Mouse (Mus musculus) heart, adult 2 months (tissue): ENCODE results near the gene Optc. TPM values are rescaled to one million over a fixed set of nuclear protein-coding genes. Genes with fewer than 3 reads are reported as not detected.

Experiments
- DNase-seq, 2 experiments: peaks; one replicate each; pipeline ENCODE4 v3.0.0; 2021
- H3K27ac ChIP-seq: fragments of 200-600 bp; 2 replicates; pipeline ENCODE4 v1.8.1; 2022
- H3K27me3 ChIP-seq: fragments of 200-500 bp; 2 replicates; pipeline ENCODE4 v1.6.1; 2012; ENCODE audit warnings: mild to moderate bottlenecking, low read length, inconsistent platforms, mixed read lengths; ENCODE audit not compliant: control insufficient read depth, insufficient read depth
- H3K36me3 ChIP-seq: fragments of 200-500 bp; 2 replicates; pipeline ENCODE4 v1.6.1; 2012; ENCODE audit warnings: low read length, inconsistent platforms; ENCODE audit not compliant: control insufficient read depth, insufficient read depth
- H3K4me1 ChIP-seq: fragments of 200-500 bp; 2 replicates; pipeline ENCODE4 v1.6.1; 2011; ENCODE audit warnings: low read length; ENCODE audit not compliant: control insufficient read depth, insufficient read depth
- H3K4me3 ChIP-seq: fragments of 200-600 bp; 2 replicates; pipeline ENCODE4 v1.8.1; 2022
- H3K79me2 ChIP-seq: fragments of 200-500 bp; replicated peaks from 2 replicates; pipeline ENCODE4 v1.6.1; 2012; ENCODE audit warnings: mild to moderate bottlenecking, inconsistent platforms, low read length, moderate library complexity, mixed read lengths; ENCODE audit not compliant: control insufficient read depth, insufficient read depth
- H3K9ac ChIP-seq: fragments of 200-500 bp; 2 replicates; pipeline ENCODE4 v1.6.1; 2012; ENCODE audit warnings: low read depth, mild to moderate bottlenecking, control low read depth, inconsistent platforms, low read length, mixed read lengths
- CTCF ChIP-seq: fragments of 200-600 bp; IDR thresholded peaks from 2 replicates; pipeline ENCODE4 v1.8.1; 2022; ENCODE audit warnings: antibody characterized with exemption, mild to moderate bottlenecking, moderate library complexity
- EP300 ChIP-seq: fragments of 200-500 bp; IDR thresholded peaks from 2 replicates; pipeline ENCODE4 v1.6.1; 2011; ENCODE audit warnings: low read depth, low read length, control low read depth; ENCODE audit not compliant: insufficient read depth
- POLR2A ChIP-seq: fragments of 200-500 bp; IDR thresholded peaks from 2 replicates; pipeline ENCODE4 v1.6.1; 2011; ENCODE audit warnings: mild to moderate bottlenecking, low read depth, low read length, control low read depth; ENCODE audit not compliant: insufficient read depth
- WGBS: fragments of 180-500 bp; shearing (Covaris S2); methylation state at CpG from one replicate; pipeline ENCODE4 v1.1.7; 2018; 5-methylcytosine and 5-hydroxymethylcytosine counted together
- intact Hi-C: fragments of 180-260 bp; cut with DNase I; formaldehyde crosslinking; loops from one replicate; pipeline ENCODE4 v1.15.1; 2025
- long read RNA-seq: library from polyadenylated mRNA; stranded (forward); transcript quantifications from one replicate; pipeline ENCODE4 v2.0.0, GENCODE M21; 2021
- polyA plus RNA-seq: library from polyadenylated mRNA; depleted of rRNA; stranded (reverse); fragments of >200 nt; gene quantifications from 2 replicates; pipeline ENCODE4 v1.2.3, GENCODE M21; 2012; rRNA removed
- total RNA-seq, 2 experiments: library from RNA; stranded (reverse); gene quantifications; 2 replicates each; pipeline ENCODE4 v1.2.3; 2021

Optc gene
- total RNA-seq (under 1 TPM; 0.34 to 0.36 TPM), polyA plus RNA-seq (1.00 and 2.4 TPM in 2 replicates)
- long read RNA-seq, result 0 reads

- Histone ChIP-seq H3K36me3 (no peaks in the 10 kb centered on the region), H3K9ac (peak within 1 kb of the TSS; percentile 42), H3K4me3 (peak within 1 kb of the TSS; percentile 32), H3K27me3 (no peaks in the 10 kb centered on the region), H3K27ac (peak within 1 kb of the TSS; percentile 54), H3K79me2 (no peaks in the 10 kb centered on the region), H3K4me1 (peaks cover 8% of the 10 kb centered on the region)
- intact Hi-C loops, result no loop called here
- TF ChIP-seq CTCF (no peak), POLR2A (no peak), EP300 (no peak)
- DNase-seq, result peak in 1 of 2 experiments; percentile 58
- WGBS, result 8% methylated on average over 30 of the region's 30 CpGs
Measured at GRCm38 (mm10) chr1:133907949-133908658, at the start of gene Optc. Optc (minus strand) TSS chr1:133907999.

GRCm38 (mm10) chr1:133954009-133954408, 46.2 kb upstream of the Optc start:
- no peak for TF ChIP-seq EP300
- no peak for TF ChIP-seq POLR2A
- TF ChIP-seq CTCF, result no peak
- intact Hi-C loops, result no loop called here
- no peaks in the 10 kb centered on the region for H3K27me3 ChIP-seq
- 35% methylated on average over 2 of the region's 2 CpGs for WGBS
- DNase-seq, result no peak
- H3K4me3 ChIP-seq, result no peak overlapping the region
- no peaks in the 10 kb centered on the region for H3K79me2 ChIP-seq
- no peaks in the 10 kb centered on the region for H3K36me3 ChIP-seq
- H3K9ac ChIP-seq, result no peak overlapping the region
- H3K4me1 ChIP-seq, result peaks cover 5% of the 10 kb centered on the region
- no peak overlapping the region for H3K27ac ChIP-seq

- TF ChIP-seq EP300 (no peak), POLR2A (no peak), CTCF (no peak)
- no peaks in the 10 kb centered on the region for H3K79me2 ChIP-seq
- no peaks in the 10 kb centered on the region for H3K36me3 ChIP-seq
- H3K27ac ChIP-seq, result no peak overlapping the region
- peak; percentile 53 to 58 for DNase-seq
- no peak overlapping the region for H3K4me3 ChIP-seq
- H3K9ac ChIP-seq, result no peak overlapping the region
- intact Hi-C loops, result no loop called here
- peaks cover 5% of the 10 kb centered on the region for H3K4me1 ChIP-seq
- H3K27me3 ChIP-seq, result no peaks in the 10 kb centered on the region
- 58% methylated on average over 9 of the region's 9 CpGs for WGBS
Measured at GRCm38 (mm10) chr1:133953261-133953742, 45.5 kb upstream of the Optc start.

GRCm38 (mm10) chr1:133951598-133951997, 43.8 kb upstream of the Optc start:
- H3K4me1 ChIP-seq, result peaks cover 5% of the 10 kb centered on the region
- no peak for TF ChIP-seq POLR2A
- no peak for TF ChIP-seq EP300
- no peak for TF ChIP-seq CTCF
- DNase-seq, result no peak
- H3K9ac ChIP-seq, result no peak overlapping the region
- 51% methylated on average over 6 of the region's 6 CpGs for WGBS
- no peak overlapping the region for H3K27ac ChIP-seq
- H3K36me3 ChIP-seq, result no peaks in the 10 kb centered on the region
- H3K79me2 ChIP-seq, result no peaks in the 10 kb centered on the region
- no peak overlapping the region for H3K4me3 ChIP-seq
- intact Hi-C loops, result no loop called here
- H3K27me3 ChIP-seq, result no peaks in the 10 kb centered on the region

- no peak for DNase-seq
- no peak overlapping the region for H3K4me3 ChIP-seq
- 49% methylated on average over 7 of the region's 7 CpGs for WGBS
- no peak overlapping the region for H3K9ac ChIP-seq
- TF ChIP-seq CTCF, result no peak
- no peak for TF ChIP-seq POLR2A
- no peak for TF ChIP-seq EP300
- H3K79me2 ChIP-seq, result no peaks in the 10 kb centered on the region
- H3K36me3 ChIP-seq, result no peaks in the 10 kb centered on the region
- intact Hi-C loops, result no loop called here
- H3K4me1 ChIP-seq, result peaks cover 5% of the 10 kb centered on the region
- H3K27ac ChIP-seq, result no peak overlapping the region
- no peaks in the 10 kb centered on the region for H3K27me3 ChIP-seq
Measured at GRCm38 (mm10) chr1:133950061-133950782, 42.4 kb upstream of the Optc start.

- no peak for DNase-seq
- intact Hi-C loops, result no loop called here
- Histone ChIP-seq H3K4me1 (no peaks in the 10 kb centered on the region; the same call in 1 of the 2 replicates), H3K4me3 (no peak overlapping the region), H3K27me3 (no peaks in the 10 kb centered on the region), H3K79me2 (no peaks in the 10 kb centered on the region), H3K27ac (no peak overlapping the region), H3K9ac (no peak overlapping the region), H3K36me3 (no peaks in the 10 kb centered on the region)
- WGBS, result 94% methylated on average over 3 of the region's 3 CpGs
- TF ChIP-seq POLR2A (no peak), CTCF (no peak), EP300 (no peak)
Measured at GRCm38 (mm10) chr1:133945106-133945505, 37.3 kb upstream of the Optc start.
